Mouse (Mus musculus) bone marrow, adult 2 months (tissue): Measurements from ENCODE around the gene Psmc5.

Experiments
- CTCF ChIP-seq: fragments of 200-500 bp; IDR thresholded peaks from 2 replicates; pipeline ENCODE4 v1.5.1; 2011; ENCODE audit warnings: low read length, control low read depth; ENCODE audit not compliant: control insufficient read depth, insufficient read depth
- POLR2A ChIP-seq: fragments of 200-500 bp; IDR thresholded peaks from 2 replicates; pipeline ENCODE4 v1.6.1; 2011; ENCODE audit warnings: low read depth, mild to moderate bottlenecking, control low read depth, low read length, borderline replicate concordance; ENCODE audit not compliant: control insufficient read depth

- TF ChIP-seq POLR2A: no peak
- TF ChIP-seq CTCF: no peak
Measured at GRCm38 (mm10) chr11:106282452-106282851, 26.5 kb downstream of the Psmc5 start.
